In genomic region chr4:105158651-105159530, GRCm38 (mm10) we compare ENCODE assay signal across 8 mouse cellular contexts. TPM values are rescaled to one million over a fixed set of nuclear protein-coding genes. Genes with fewer than 3 reads are reported as not detected.
DNase-seq lines count a peak whose midpoint lies in the region; ATAC-seq and TF ChIP-seq lines count a peak whose summit lies in the region.

No protein-coding gene starts in this region.

- no peaks in the 10 kb centered on the region for H3K9me3 ChIP-seq in midbrain, postnatal 0 days (ENCODE audit: low read length)

- 0 out of 2 replicates have a peak, but pooled peaks have one; percentile 21 for ATAC-seq in midbrain, postnatal 0 days (ENCODE audit: low FRiP score)
- no peak for ATAC-seq in megakaryocyte progenitor cell, adult 5-6 weeks (replicated peaks; ENCODE audit: poor library complexity)

- TF ChIP-seq CTCF in bone marrow macrophage, adult 2 months (IDR thresholded peaks at IDR 0.05; ENCODE audit: low read depth, low read length), result no peak
- peak; percentile 60 for TF ChIP-seq CTCF in midbrain, postnatal 0 days (IDR thresholded peaks at IDR 0.05)

- WGBS in midbrain, postnatal 0 days, result 2% methylated on average over 18 of the region's 18 CpGs

- H3K27ac ChIP-seq in bone marrow macrophage, adult 2 months (ENCODE audit: insufficient read depth, low read depth, low read length), result no peak overlapping the region
- H3K27ac ChIP-seq in midbrain, postnatal 0 days (ENCODE audit: low read depth, low read length), result peak overlapping the region; percentile 74

- no peaks in the 10 kb centered on the region for H3K36me3 ChIP-seq in midbrain, postnatal 0 days (ENCODE audit: insufficient read depth, low read length)

- peak overlapping the region; percentile 89 for H3K4me2 ChIP-seq in midbrain, postnatal 0 days (ENCODE audit: low read depth, low read length, poor library complexity, severe bottlenecking)

- peak overlapping the region; percentile 76 for H3K9ac ChIP-seq in midbrain, postnatal 0 days (replicated peaks; ENCODE audit: low read length, poor library complexity, severe bottlenecking)

- peaks cover 14% of the 10 kb centered on the region for H3K4me1 ChIP-seq in bone marrow macrophage, adult 2 months (ENCODE audit: control insufficient read depth, insufficient read depth, low read length)
- H3K4me1 ChIP-seq in midbrain, postnatal 0 days (ENCODE audit: insufficient read depth, low read length), result peaks cover 6% of the 10 kb centered on the region; the same call in 1 of the 2 replicates

- peak overlapping the region; percentile 72 for H3K4me3 ChIP-seq in bone marrow macrophage, adult 2 months (ENCODE audit: insufficient read depth, low read length)
- H3K4me3 ChIP-seq in midbrain, postnatal 0 days (ENCODE audit: low read depth, low read length), result peak overlapping the region; percentile 72

- no peak for TF ChIP-seq POLR2A in bone marrow macrophage, adult 2 months (IDR thresholded peaks at IDR 0.05; ENCODE audit: borderline replicate concordance, low read depth, low read length)

- H3K27me3 ChIP-seq in midbrain, postnatal 0 days (ENCODE audit: insufficient read depth, low read length), result no peaks in the 10 kb centered on the region

- DNase-seq in adrenal gland, postnatal 14 days, result peak; percentile 53
- no peak for DNase-seq in adrenal gland, adult 8-10 months
- DNase-seq in heart, adult 9 months (ENCODE audit: low spot score in 2 of 2), result peak; percentile 52 to 62
- DNase-seq in kidney, postnatal 14 days, result peak; percentile 33
- peak; percentile 56 for DNase-seq in midbrain, postnatal 0 days (ENCODE audit: low spot score)
- no peak for DNase-seq in spleen, postnatal 4 days (ENCODE audit: low spot score in 2 of 2)

RNA-seq across cellular contexts. Expression of gene Plpp3, which starts 1.7 kb away (rescaled TPM):
- 190 and 195 TPM in 2 replicates for total RNA-seq in adrenal gland, postnatal 14 days (2021)
- 100 to 1,000 TPM; 211 to 349 (median 255) TPM for total RNA-seq in adrenal gland, adult 8-10 months (2022)
- polyA plus RNA-seq in bone marrow macrophage, adult 2 months (2012; ENCODE audit: insufficient read depth, insufficient read length, missing spikeins), result 0.43 and 0.58 TPM in 2 replicates
- 121 and 148 TPM in 2 replicates for total RNA-seq in midbrain, postnatal 0 days (2014; rRNA removed)
- polyA plus RNA-seq in midbrain, postnatal 0 days (2015; fragmentation: Nextera tagmentation; extraction: Ambion mirVana), result 142 and 152 TPM in 2 replicates
- total RNA-seq in megakaryocyte progenitor cell, adult 5-6 weeks (2015), result 0.34 TPM in 1 of 2 replicates, not detected in the other
- 0.14 TPM in 1 of 2 replicates, not detected in the other for total RNA-seq in megakaryocyte progenitor cell, adult 5-6 weeks (2017)

RNA-seq across cellular contexts. Expression of gene Prkaa2, which starts 49.2 kb away (rescaled TPM):
- total RNA-seq in adrenal gland, postnatal 14 days (2021), result 6.5 and 7.6 TPM in 2 replicates
- 10 to 100 TPM in 2 of 4 experiments, 1 to 10 TPM in 2; 7.5 to 10.4 (median 9.2) TPM for total RNA-seq in adrenal gland, adult 8-10 months (2022)
- 0.09 TPM in 1 of 2 replicates, not detected in the other for polyA plus RNA-seq in bone marrow macrophage, adult 2 months (2012; ENCODE audit: insufficient read depth, insufficient read length, missing spikeins)
- total RNA-seq in midbrain, postnatal 0 days (2014; rRNA removed), result 25.3 and 34.9 TPM in 2 replicates
- 16.1 and 18.4 TPM in 2 replicates for polyA plus RNA-seq in midbrain, postnatal 0 days (2015; fragmentation: Nextera tagmentation; extraction: Ambion mirVana)
- 0.20 and 0.42 TPM in 2 replicates for total RNA-seq in megakaryocyte progenitor cell, adult 5-6 weeks (2015)
- 0.03 TPM in 1 of 2 replicates, not detected in the other for total RNA-seq in megakaryocyte progenitor cell, adult 5-6 weeks (2017)

Comparison
In these comparisons a context has a peak if more than half of its experiments do, and no peak if none do; other contexts are left out.
1. DNase-seq: peak in adrenal gland, postnatal 14 days (single experiment), heart, adult 9 months (2 of 2), kidney, postnatal 14 days (single experiment) and midbrain, postnatal 0 days (single experiment); none in adrenal gland, adult 8-10 months (single experiment) and spleen, postnatal 4 days (0 of 2).
2. RNA of gene Plpp3, which starts 1.7 kb away (total RNA-seq): 211 to 349 TPM in adrenal gland, adult 8-10 months, 190 to 195 TPM in adrenal gland, postnatal 14 days and 121 to 148 TPM in midbrain, postnatal 0 days; 0.14 to 0.34 TPM in megakaryocyte progenitor cell, adult 5-6 weeks; every median in the first group is over 10 times any median in the second.